28 mouse cellular contexts compared by ENCODE assay signal in genomic region chr4:86718878-86719577, GRCm38 (mm10). TPM values are rescaled to one million over a fixed set of nuclear protein-coding genes. Genes with fewer than 3 reads are reported as not detected.
DNase-seq lines count a peak whose midpoint lies in the region; ATAC-seq and TF ChIP-seq lines count a peak whose summit lies in the region.
"Had no signal": no experiment of that assay in that cellular context is flagged by ENCODE, and none has a peak within 500 bp of the region (broad histone marks: within the 10 kb centered on the region; RNA-seq: fewer than 3 reads in every experiment).

No protein-coding gene starts in this region.

- H3K36me3 ChIP-seq in liver, adult 2 months (ENCODE audit: control insufficient read depth, insufficient read depth, low read length): no peaks in the 10 kb centered on the region
- H3K36me3 ChIP-seq in stomach, postnatal 0 days (ENCODE audit: control insufficient read depth, insufficient read depth, low read length): no peaks in the 10 kb centered on the region
- H3K36me3 ChIP-seq in heart, embryonic 10.5 days: no peaks in the 10 kb centered on the region
- H3K36me3 ChIP-seq: embryonic facial prominence, embryonic 10.5 days; embryonic facial prominence, embryonic 15.5 days; forebrain, embryonic 12.5 days; heart, embryonic 13.5 days; limb, embryonic 10.5 days; limb, embryonic 15.5 days; midbrain, embryonic 13.5 days had no signal

- no peak for TF ChIP-seq POLR2A in liver, adult 2 months (IDR thresholded peaks at IDR 0.05; ENCODE audit: extremely low read depth, insufficient read depth, low read length)

- no peaks in the 10 kb centered on the region for H3K9me3 ChIP-seq in stomach, postnatal 0 days (ENCODE audit: control insufficient read depth, low read length)
- no peaks in the 10 kb centered on the region for H3K9me3 ChIP-seq in heart, embryonic 10.5 days
- H3K9me3 ChIP-seq: embryonic facial prominence, embryonic 10.5 days; embryonic facial prominence, embryonic 15.5 days; forebrain, embryonic 12.5 days; heart, embryonic 13.5 days; limb, embryonic 10.5 days; limb, embryonic 15.5 days; midbrain, embryonic 13.5 days had no signal

- no peak for TF ChIP-seq CTCF in liver, adult 2 months (IDR thresholded peaks at IDR 0.05; ENCODE audit: low read depth, low read length)
- TF ChIP-seq CTCF in stomach, postnatal 0 days (IDR thresholded peaks at IDR 0.05; ENCODE audit: low read depth): no peak

- peak; percentile 58 for TF ChIP-seq EP300 in stomach, postnatal 0 days (optimal IDR thresholded peaks at IDR 0.05)

- no peaks in the 10 kb centered on the region for H3K79me2 ChIP-seq in liver, adult 2 months (ENCODE audit: control insufficient read depth, insufficient read depth, low read length)

- no peak overlapping the region for H3K4me3 ChIP-seq in liver, adult 2 months (ENCODE audit: insufficient read depth, low read depth, low read length)
- no peak overlapping the region for H3K4me3 ChIP-seq in stomach, postnatal 0 days (ENCODE audit: low read depth, low read length)
- H3K4me3 ChIP-seq in heart, embryonic 10.5 days: no peak overlapping the region
- H3K4me3 ChIP-seq: embryonic facial prominence, embryonic 10.5 days; embryonic facial prominence, embryonic 15.5 days; forebrain, embryonic 12.5 days; heart, embryonic 13.5 days; limb, embryonic 10.5 days; limb, embryonic 15.5 days; midbrain, embryonic 13.5 days had no signal

- peak; percentile 19 for ATAC-seq in inflammation-experienced regulatory T-cells, adult 6 months
- ATAC-seq in megakaryocyte, adult 5-6 weeks (ENCODE audit: poor library complexity, severe bottlenecking): peak; percentile 20; the same call in 1 of the 2 replicates
- peak; percentile 53 for ATAC-seq in stomach, postnatal 0 days (ENCODE audit: low FRiP score, low TSS enrichment)
- no peak for ATAC-seq in frontal cortex, adult (ENCODE audit: low TSS enrichment)
- ATAC-seq: forebrain, postnatal 0 days; hindbrain, embryonic 16.5 days; midbrain, embryonic 13.5 days had no signal

- H3K9ac ChIP-seq in liver, adult 2 months (ENCODE audit: low read depth, low read length): no peak overlapping the region
- H3K9ac ChIP-seq in stomach, postnatal 0 days (ENCODE audit: low read length): no peak overlapping the region
- H3K9ac ChIP-seq: embryonic facial prominence, embryonic 15.5 days; forebrain, embryonic 12.5 days; forebrain, postnatal 0 days; heart, embryonic 13.5 days; limb, embryonic 15.5 days; midbrain, embryonic 13.5 days had no signal

- H3K27ac ChIP-seq in liver, adult 2 months (replicated peaks; ENCODE audit: insufficient read depth, low read depth, low read length): no peak overlapping the region
- no peak overlapping the region for H3K27ac ChIP-seq in stomach, postnatal 0 days (replicated peaks)
- no peak overlapping the region for H3K27ac ChIP-seq in heart, embryonic 10.5 days
- H3K27ac ChIP-seq: embryonic facial prominence, embryonic 10.5 days; embryonic facial prominence, embryonic 15.5 days; forebrain, embryonic 12.5 days; heart, embryonic 13.5 days; kidney, postnatal 0 days; limb, embryonic 10.5 days; limb, embryonic 15.5 days; midbrain, embryonic 13.5 days had no signal

- 32% methylated on average over 4 of the region's 4 CpGs for WGBS in liver, adult 2 months
- WGBS in stomach, postnatal 0 days: 50% methylated on average over 4 of the region's 4 CpGs
- 73% methylated on average over 4 of the region's 4 CpGs for WGBS in heart, embryonic 10.5 days

- no peaks in the 10 kb centered on the region for H3K27me3 ChIP-seq in liver, adult 2 months (ENCODE audit: control insufficient read depth, insufficient read depth, low read length)
- H3K27me3 ChIP-seq in stomach, postnatal 0 days (ENCODE audit: control insufficient read depth, insufficient read depth, low read length): no peaks in the 10 kb centered on the region
- no peaks in the 10 kb centered on the region for H3K27me3 ChIP-seq in heart, embryonic 10.5 days (ENCODE audit: insufficient read depth, poor library complexity, severe bottlenecking)
- H3K27me3 ChIP-seq: embryonic facial prominence, embryonic 15.5 days; forebrain, embryonic 12.5 days; heart, embryonic 13.5 days; limb, embryonic 15.5 days; midbrain, embryonic 13.5 days had no signal

- no peak overlapping the region for H3K4me2 ChIP-seq in stomach, postnatal 0 days (replicated peaks; ENCODE audit: low read depth)
- H3K4me2 ChIP-seq: embryonic facial prominence, embryonic 15.5 days; forebrain, embryonic 12.5 days; heart, embryonic 13.5 days; limb, embryonic 15.5 days; midbrain, embryonic 13.5 days had no signal

- peak; percentile 56 for DNase-seq in liver, adult 2 months (ENCODE audit: extremely low read depth, low read depth, low spot score)
- DNase-seq in liver: no peak
- no peak for DNase-seq in stomach, postnatal 0 days (ENCODE audit: low spot score)
- DNase-seq in adrenal gland, adult 2 months: no peak
- DNase-seq in heart, embryonic 10.5 days (ENCODE audit: low spot score): no peak
- DNase-seq: adrenal gland, postnatal 36 days; cerebellum, adult 2 months; cerebellum, postnatal 14 days; forebrain, postnatal 0 days; gastrocnemius, postnatal 25 days; heart, adult 18-20 months; heart, postnatal 10 days; kidney, adult 18-20 months; kidney, postnatal 4 days; layer of hippocampus, postnatal 36 days; retina, postnatal 1 day had no signal

- H3K4me1 ChIP-seq in liver, adult 2 months (ENCODE audit: control insufficient read depth, insufficient read depth, low read length): peaks cover 2% of the 10 kb centered on the region; the same call in 1 of the 2 replicates
- H3K4me1 ChIP-seq in stomach, postnatal 0 days (replicated peaks; ENCODE audit: control insufficient read depth, insufficient read depth): peaks cover 3% of the 10 kb centered on the region; the same call in 1 of the 2 replicates
- H3K4me1 ChIP-seq in heart, embryonic 10.5 days: no peaks in the 10 kb centered on the region
- H3K4me1 ChIP-seq: embryonic facial prominence, embryonic 10.5 days; forebrain, embryonic 12.5 days; limb, embryonic 10.5 days; limb, embryonic 15.5 days; midbrain, embryonic 13.5 days had no signal

RNA-seq across cellular contexts. Expression of gene Dennd4c, which starts 29.3 kb away (rescaled TPM):
- total RNA-seq in liver, adult 2 months (2014; rRNA removed): 18.9 and 19.0 TPM in 2 replicates
- polyA plus RNA-seq in liver, adult 2 months (2012; rRNA removed): 2.7 and 2.8 TPM in 2 replicates
- 1 to 10 TPM; 6.6 to 9.9 (median 8.8) TPM for polyA plus RNA-seq in inflammation-experienced regulatory T-cells, adult 6 months (2017; shearing (Covaris generic))
- total RNA-seq in megakaryocyte, adult 5-6 weeks (2015): 23.1 and 24.1 TPM in 2 replicates
- total RNA-seq in megakaryocyte, adult 5-6 weeks (2017): 27.9 and 30.9 TPM in 2 replicates
- 3.5 and 4.2 TPM in 2 replicates for polyA plus RNA-seq in stomach, postnatal 0 days (2015; fragmentation: Nextera tagmentation; extraction: Ambion mirVana)
- 10 to 100 TPM; 41.3 to 51.5 TPM for total RNA-seq in adrenal gland, adult 2 months (2021)
- polyA plus RNA-seq in adrenal gland, adult 2 months (2012; rRNA removed): 3.7 and 4.8 TPM in 2 replicates
- polyA plus RNA-seq in heart, embryonic 10.5 days (2016; fragmentation: Nextera tagmentation; extraction: Ambion mirVana): 4.6 and 6.7 TPM in 2 replicates

RNA-seq across cellular contexts. Expression of gene Plin2, which starts 49.2 kb away (rescaled TPM):
- total RNA-seq in liver, adult 2 months (2014; rRNA removed): 294 and 339 TPM in 2 replicates
- polyA plus RNA-seq in liver, adult 2 months (2012; rRNA removed): 449 and 502 TPM in 2 replicates
- 10 to 100 TPM; 21.1 to 33.4 (median 21.3) TPM for polyA plus RNA-seq in inflammation-experienced regulatory T-cells, adult 6 months (2017; shearing (Covaris generic))
- 124 and 127 TPM in 2 replicates for total RNA-seq in megakaryocyte, adult 5-6 weeks (2015)
- total RNA-seq in megakaryocyte, adult 5-6 weeks (2017): 187 and 216 TPM in 2 replicates
- 50.7 and 57.8 TPM in 2 replicates for polyA plus RNA-seq in stomach, postnatal 0 days (2015; fragmentation: Nextera tagmentation; extraction: Ambion mirVana)
- 100 to 1,000 TPM; 465 to 481 TPM for total RNA-seq in adrenal gland, adult 2 months (2021)
- polyA plus RNA-seq in adrenal gland, adult 2 months (2012; rRNA removed): 304 TPM in 2 replicates
- polyA plus RNA-seq in heart, embryonic 10.5 days (2016; fragmentation: Nextera tagmentation; extraction: Ambion mirVana): 74.0 and 90.7 TPM in 2 replicates
